Mouse (Mus musculus): ENCODE measurements around the gene Ccdc121. TPM values are rescaled to one million over a fixed set of nuclear protein-coding genes. Genes with fewer than 3 reads are reported as not detected.

Gene Ccdc121
- total RNA-seq, 1 experiment from 2014 or later = not detected

Other genes with a start within 250 kb of the Ccdc121 start
- gene Cnih3, start 158.8 kb downstream of the Ccdc121 start, total RNA-seq (2017) = 0.53 TPM in 1 of 3 replicates, not detected in the others
- 1.4 to 4.2 TPM (median 4.0 TPM) in 3 replicates for gene Dnah14, start 65.1 kb upstream of the Ccdc121 start, total RNA-seq (2017)